Mouse (Mus musculus): ENCODE measurements around the gene Ttll4.

GRCm38 (mm10) chr1:74719281-74719680, 57.7 kb downstream of the Ttll4 start:
- TF ChIP-seq CTCF (IDR thresholded peaks at IDR 0.05; ENCODE audit: low read depth) (no peak), EP300 (IDR thresholded peaks at IDR 0.05; ENCODE audit: low read depth) (no peak)

Measured in liver, embryonic 14.5 days (tissue).